Mouse (Mus musculus): ENCODE results near the gene Fggy. TPM values are rescaled to one million over a fixed set of nuclear protein-coding genes. Genes with fewer than 3 reads are reported as not detected.

Gene Fggy
- polyA plus RNA-seq, 1 experiment, result 19.0 TPM

DNA sequence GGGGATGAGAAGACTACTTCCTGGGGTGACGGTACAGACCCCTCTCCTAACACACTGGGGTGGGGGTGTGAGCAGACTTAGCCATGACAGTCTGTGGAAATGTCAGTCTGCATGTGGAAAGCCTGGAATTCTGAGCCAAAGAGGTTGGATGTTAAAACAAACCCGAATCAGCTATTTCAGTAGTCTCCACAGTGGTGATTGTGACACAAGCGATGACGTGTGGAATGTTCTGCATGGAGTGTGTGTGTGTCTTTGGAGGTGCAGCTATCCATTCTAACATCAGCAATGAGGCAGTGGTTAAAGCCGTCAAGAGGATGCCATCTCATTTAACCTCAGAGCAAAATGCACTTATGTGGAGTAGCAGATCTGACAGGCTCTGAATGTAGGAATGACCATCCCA is 192.9 kb downstream of the Fggy start:
- H3K4me3 ChIP-seq (ENCODE audit: insufficient read depth, low read length), result no peak overlapping the region
- H3K27ac ChIP-seq (ENCODE audit: insufficient read depth, low read depth, low read length), result no peak overlapping the region
- TF ChIP-seq CTCF (IDR thresholded peaks at IDR 0.05; ENCODE audit: low read depth, low read length) (no peak), POLR2A (IDR thresholded peaks at IDR 0.05; ENCODE audit: borderline replicate concordance, low read depth, low read length) (no peak)
- no peaks in the 10 kb centered on the region for H3K4me1 ChIP-seq (ENCODE audit: control insufficient read depth, insufficient read depth, low read length)

DNA sequence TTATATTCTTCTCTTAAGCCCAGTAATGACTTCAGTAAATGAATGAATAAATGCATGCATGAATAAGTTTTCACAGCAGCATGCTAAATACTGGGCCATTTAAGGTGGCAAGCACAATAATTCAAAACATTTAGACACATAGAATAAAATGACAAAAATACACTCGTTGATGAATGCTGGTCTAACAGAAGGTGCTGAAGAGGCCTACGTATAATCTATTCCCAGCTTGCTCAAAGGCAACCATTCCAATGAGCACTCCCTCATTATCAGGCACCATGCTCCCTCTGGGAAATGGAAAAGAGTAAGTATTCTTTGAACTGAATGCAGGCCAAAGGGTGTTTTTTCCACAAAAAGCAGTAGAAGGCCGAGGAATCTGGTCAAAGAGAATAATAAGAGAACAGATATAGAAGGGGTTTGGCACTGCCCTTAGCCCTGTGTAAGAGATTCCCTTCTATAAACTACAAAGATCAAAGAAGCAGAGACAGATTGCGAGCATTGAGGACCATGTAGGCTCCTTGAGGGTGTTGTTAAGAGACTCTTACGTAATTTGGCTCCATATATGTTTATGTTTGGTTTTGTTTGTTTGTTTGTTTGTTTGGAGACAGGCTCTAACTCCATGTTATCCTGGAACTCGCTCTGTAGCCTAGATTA is 195.4 kb downstream of the Fggy start:
- TF ChIP-seq CTCF (IDR thresholded peaks at IDR 0.05; ENCODE audit: low read depth, low read length) (no peak), POLR2A (IDR thresholded peaks at IDR 0.05; ENCODE audit: borderline replicate concordance, low read depth, low read length) (no peak)
- H3K4me1 ChIP-seq (ENCODE audit: control insufficient read depth, insufficient read depth, low read length), result no peaks in the 10 kb centered on the region
- no peak overlapping the region for H3K27ac ChIP-seq (ENCODE audit: insufficient read depth, low read depth, low read length)
- no peak overlapping the region for H3K4me3 ChIP-seq (ENCODE audit: insufficient read depth, low read length)

DNA sequence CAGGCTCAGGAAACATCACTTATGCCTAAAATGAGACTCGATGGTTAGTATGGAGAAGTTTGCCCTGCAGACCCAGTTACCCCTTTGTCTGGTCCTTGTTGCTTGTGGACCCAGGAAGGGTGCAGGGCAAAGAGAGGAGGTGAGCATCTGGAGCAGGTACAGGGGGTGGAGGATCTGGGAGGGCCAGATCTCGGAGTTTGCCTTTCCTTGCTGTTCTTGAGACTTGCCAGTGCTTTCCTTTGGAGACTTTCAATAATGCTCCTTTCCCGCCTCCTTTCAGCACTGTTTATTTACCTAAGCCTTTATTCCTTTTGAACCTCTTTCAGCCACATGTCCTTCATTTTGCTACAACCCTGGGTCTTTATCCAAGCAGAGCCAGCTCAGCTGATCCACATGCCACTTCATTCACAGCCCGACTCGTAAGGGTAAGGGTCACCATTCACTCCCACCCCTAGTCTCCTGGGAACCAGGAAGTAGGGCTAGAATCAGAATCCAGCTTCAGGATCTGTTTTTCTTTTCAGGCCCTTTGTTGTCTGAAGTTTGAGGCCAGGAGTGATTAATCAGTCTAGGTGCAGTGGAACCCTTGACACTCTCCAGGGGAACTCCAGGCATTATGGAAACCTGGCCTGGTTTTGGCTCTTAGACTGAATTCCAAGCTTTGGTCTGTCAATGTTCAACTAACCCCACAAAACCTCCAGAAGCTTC is 201.9 kb downstream of the Fggy start:
- TF ChIP-seq CTCF (IDR thresholded peaks at IDR 0.05; ENCODE audit: low read depth, low read length) (no peak), POLR2A (IDR thresholded peaks at IDR 0.05; ENCODE audit: borderline replicate concordance, low read depth, low read length) (no peak)
- H3K27ac ChIP-seq (ENCODE audit: insufficient read depth, low read depth, low read length), result no peak overlapping the region
- no peak overlapping the region for H3K4me3 ChIP-seq (ENCODE audit: insufficient read depth, low read length)
- no peaks in the 10 kb centered on the region for H3K4me1 ChIP-seq (ENCODE audit: control insufficient read depth, insufficient read depth, low read length)

DNA sequence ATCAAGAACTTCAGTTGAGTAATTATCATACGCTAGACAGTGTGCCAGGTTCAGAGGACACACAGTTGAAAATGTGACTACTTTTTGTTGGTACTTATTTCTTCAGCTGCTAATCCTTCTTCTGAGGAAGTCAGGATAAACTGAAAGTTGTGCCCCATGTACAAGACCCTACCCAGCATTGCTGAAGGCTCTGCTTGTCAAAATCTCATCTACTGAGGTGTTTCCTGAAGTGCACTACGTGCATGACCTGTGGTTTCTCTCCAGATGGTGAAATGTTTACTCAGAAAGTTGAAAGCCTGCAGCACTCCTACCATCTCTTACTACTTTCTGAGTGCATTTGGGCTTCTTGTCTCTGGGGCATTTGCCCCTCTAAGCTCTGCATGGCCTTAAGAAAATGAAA is 208.1 kb downstream of the Fggy start:
- TF ChIP-seq CTCF (IDR thresholded peaks at IDR 0.05; ENCODE audit: low read depth, low read length) (no peak), POLR2A (IDR thresholded peaks at IDR 0.05; ENCODE audit: borderline replicate concordance, low read depth, low read length) (no peak)
- no peak overlapping the region for H3K4me3 ChIP-seq (ENCODE audit: insufficient read depth, low read length)

DNA sequence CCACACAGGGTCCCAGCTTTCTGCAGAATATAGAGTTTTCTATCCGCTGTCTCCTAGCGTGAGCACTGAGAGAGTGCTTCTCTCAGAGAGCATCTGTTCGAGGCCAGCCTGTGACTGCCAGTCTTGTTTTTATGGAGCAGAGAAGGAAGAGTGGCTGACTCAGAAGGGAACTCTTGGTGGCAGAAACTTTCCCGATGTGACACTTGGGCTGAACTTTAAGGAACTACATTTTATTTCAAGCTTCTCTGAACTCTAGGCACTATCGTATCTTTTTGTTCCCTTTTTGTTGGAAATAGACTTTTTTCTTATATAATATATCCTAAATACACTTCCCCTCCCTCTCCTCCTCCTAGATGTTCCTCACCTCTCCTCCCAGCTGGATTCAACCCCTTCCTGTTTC is 213.2 kb downstream of the Fggy start:
- Histone ChIP-seq H3K4me3 (ENCODE audit: insufficient read depth, low read length) (no peak overlapping the region), H3K27ac (ENCODE audit: insufficient read depth, low read depth, low read length) (peak overlapping the region; percentile 50), H3K4me1 (ENCODE audit: control insufficient read depth, insufficient read depth, low read length) (peaks cover 24% of the 10 kb centered on the region)
- no peak for TF ChIP-seq CTCF (IDR thresholded peaks at IDR 0.05; ENCODE audit: low read depth, low read length)
- TF ChIP-seq POLR2A (IDR thresholded peaks at IDR 0.05; ENCODE audit: borderline replicate concordance, low read depth, low read length), result no peak

More for the DNA sequence above, 208.1 kb downstream of the Fggy start:
- H3K27ac ChIP-seq (ENCODE audit: insufficient read depth, low read depth, low read length), result no peak overlapping the region
- H3K4me1 ChIP-seq (ENCODE audit: control insufficient read depth, insufficient read depth, low read length), result peaks cover 10% of the 10 kb centered on the region

DNA sequence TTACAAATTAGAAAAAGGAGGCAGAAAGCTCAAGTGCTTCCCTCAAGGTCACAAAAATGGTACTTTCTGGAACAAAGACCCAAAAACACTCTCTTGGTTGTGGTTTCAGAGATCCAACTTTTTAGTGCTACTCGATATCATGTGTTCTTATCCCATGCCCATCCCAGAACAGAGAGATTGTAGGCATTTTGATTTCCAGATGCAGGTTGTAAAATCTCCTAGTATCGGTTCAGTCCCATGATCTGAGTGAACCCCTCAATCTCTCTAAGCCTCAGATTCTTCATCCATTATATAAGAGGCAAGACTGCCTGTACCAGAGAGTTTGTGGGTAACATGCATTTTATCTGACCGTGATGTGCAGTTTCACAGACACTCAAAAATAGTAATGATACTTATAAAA is 214.2 kb downstream of the Fggy start:
- H3K4me1 ChIP-seq (ENCODE audit: control insufficient read depth, insufficient read depth, low read length), result peaks cover 27% of the 10 kb centered on the region
- no peak overlapping the region for H3K4me3 ChIP-seq (ENCODE audit: insufficient read depth, low read length)
- H3K27ac ChIP-seq (ENCODE audit: insufficient read depth, low read depth, low read length), result no peak overlapping the region
- TF ChIP-seq CTCF (IDR thresholded peaks at IDR 0.05; ENCODE audit: low read depth, low read length) (no peak), POLR2A (IDR thresholded peaks at IDR 0.05; ENCODE audit: borderline replicate concordance, low read depth, low read length) (no peak)

DNA sequence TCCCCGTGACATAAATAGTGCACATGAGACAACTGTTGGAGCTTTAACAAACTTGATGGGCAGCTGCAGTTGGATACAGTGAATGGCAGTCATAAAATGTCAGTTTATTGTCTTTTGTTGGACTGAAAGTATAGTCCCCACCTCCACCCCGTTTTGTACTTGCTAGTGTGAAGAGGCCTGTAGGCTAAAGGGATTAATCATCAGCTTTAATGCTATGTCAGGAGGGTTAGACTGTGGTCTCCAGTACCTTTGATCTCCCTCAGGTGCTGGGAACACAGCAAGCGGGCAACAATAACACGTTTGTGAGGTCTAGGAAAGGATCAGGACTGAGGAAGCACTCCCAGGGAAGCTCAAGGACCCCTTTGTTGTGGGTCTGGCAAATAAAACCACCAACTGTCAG is 214.6 kb downstream of the Fggy start:
- no peak for TF ChIP-seq CTCF (IDR thresholded peaks at IDR 0.05; ENCODE audit: low read depth, low read length)
- no peak for TF ChIP-seq POLR2A (IDR thresholded peaks at IDR 0.05; ENCODE audit: borderline replicate concordance, low read depth, low read length)
- Histone ChIP-seq H3K27ac (ENCODE audit: insufficient read depth, low read depth, low read length) (no peak overlapping the region), H3K4me1 (ENCODE audit: control insufficient read depth, insufficient read depth, low read length) (peaks cover 27% of the 10 kb centered on the region), H3K4me3 (ENCODE audit: insufficient read depth, low read length) (no peak overlapping the region)

DNA sequence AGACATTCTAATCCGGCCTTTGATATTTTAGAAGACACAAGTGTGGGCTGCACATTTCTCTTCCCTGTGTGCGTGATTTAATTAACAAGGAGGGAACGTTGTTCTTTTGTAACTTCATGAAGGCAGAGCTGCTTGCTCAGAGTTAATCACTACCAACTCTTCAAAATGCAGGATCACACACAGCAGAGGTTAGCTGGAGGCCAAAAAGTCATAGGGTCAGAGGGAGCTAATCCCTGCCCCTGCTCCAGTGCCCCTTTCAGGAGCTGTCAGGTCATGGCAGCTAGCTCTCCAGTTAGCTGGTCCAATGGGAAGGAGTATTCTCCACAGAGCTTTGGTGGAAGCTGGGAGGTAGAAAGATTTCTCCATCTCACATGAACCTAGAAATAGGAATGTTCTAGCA is 215.4 kb downstream of the Fggy start:
- Histone ChIP-seq H3K27ac (ENCODE audit: insufficient read depth, low read depth, low read length) (no peak overlapping the region), H3K4me1 (ENCODE audit: control insufficient read depth, insufficient read depth, low read length) (peaks cover 30% of the 10 kb centered on the region), H3K4me3 (ENCODE audit: insufficient read depth, low read length) (no peak overlapping the region)
- no peak for TF ChIP-seq CTCF (IDR thresholded peaks at IDR 0.05; ENCODE audit: low read depth, low read length)
- TF ChIP-seq POLR2A (IDR thresholded peaks at IDR 0.05; ENCODE audit: borderline replicate concordance, low read depth, low read length), result no peak

DNA sequence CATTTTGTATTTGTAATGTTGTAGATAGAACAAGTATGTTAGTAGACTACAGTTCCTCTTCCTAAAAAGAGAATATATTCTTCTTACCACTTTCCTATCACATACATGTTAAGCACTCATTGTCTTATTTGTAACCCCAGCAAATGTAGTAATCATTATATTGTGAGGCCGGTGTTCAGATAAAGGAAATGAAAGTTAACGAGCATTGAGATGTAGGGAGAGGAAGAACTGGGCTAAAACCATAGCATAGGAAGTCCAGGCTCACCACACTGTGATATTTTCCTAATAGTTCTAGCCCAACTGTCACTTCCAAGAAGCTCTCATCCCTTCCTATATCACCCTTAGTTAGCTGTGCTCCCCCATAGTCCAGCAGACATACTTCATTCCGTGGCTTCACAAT is 218.3 kb downstream of the Fggy start:
- H3K4me3 ChIP-seq (ENCODE audit: insufficient read depth, low read length), result no peak overlapping the region
- TF ChIP-seq CTCF (IDR thresholded peaks at IDR 0.05; ENCODE audit: low read depth, low read length), result no peak
- TF ChIP-seq POLR2A (IDR thresholded peaks at IDR 0.05; ENCODE audit: borderline replicate concordance, low read depth, low read length), result no peak
- peaks cover 29% of the 10 kb centered on the region for H3K4me1 ChIP-seq (ENCODE audit: control insufficient read depth, insufficient read depth, low read length)
- peak overlapping the region; percentile 35; the same call in 1 of the 2 replicates for H3K27ac ChIP-seq (ENCODE audit: insufficient read depth, low read depth, low read length)

DNA sequence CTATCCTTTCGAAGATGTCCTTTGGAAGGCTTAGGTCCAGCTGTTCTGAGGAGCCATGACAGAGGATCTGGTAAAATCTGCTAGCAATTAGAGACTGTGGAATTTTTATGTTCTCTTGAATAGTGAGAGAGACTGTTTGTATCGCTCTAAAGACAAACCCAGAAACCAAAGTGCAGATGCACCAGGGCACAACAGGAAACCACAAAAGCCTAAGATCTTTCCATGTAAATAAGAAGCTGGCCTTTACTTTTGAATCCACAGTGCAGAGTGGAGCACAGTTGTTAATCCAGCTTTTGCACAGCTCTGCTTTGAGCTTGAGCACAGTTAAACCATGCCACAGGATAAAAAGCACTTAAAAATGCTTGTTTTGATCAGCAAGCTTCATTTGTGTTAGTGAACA is 220.5 kb downstream of the Fggy start:
- Histone ChIP-seq H3K4me3 (ENCODE audit: insufficient read depth, low read length) (no peak overlapping the region), H3K27ac (ENCODE audit: insufficient read depth, low read depth, low read length) (no peak overlapping the region), H3K4me1 (ENCODE audit: control insufficient read depth, insufficient read depth, low read length) (peaks cover 24% of the 10 kb centered on the region)
- TF ChIP-seq CTCF (IDR thresholded peaks at IDR 0.05; ENCODE audit: low read depth, low read length) (no peak), POLR2A (IDR thresholded peaks at IDR 0.05; ENCODE audit: borderline replicate concordance, low read depth, low read length) (no peak)
